15 mouse cellular contexts compared by ENCODE assay signal in the genomic region with DNA sequence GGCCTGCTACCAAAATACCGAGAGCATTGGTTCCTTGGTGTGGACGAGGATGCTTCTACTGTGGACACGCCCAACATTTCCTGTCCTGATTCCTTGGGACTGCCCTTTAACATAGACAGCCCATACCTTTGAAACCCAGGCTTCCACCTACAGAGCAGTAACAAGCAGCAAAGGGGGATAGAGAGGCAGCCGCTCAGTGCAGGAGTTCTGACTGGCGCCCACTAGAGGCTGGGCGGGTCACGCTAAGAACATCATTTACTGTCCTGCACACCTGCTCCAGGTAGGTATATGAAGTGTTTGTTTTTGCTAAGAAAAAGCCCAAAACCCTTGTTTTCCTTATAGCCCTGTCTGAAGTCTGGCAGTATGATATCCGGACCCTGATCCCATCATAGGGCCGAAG. TPM values are rescaled to one million over a fixed set of nuclear protein-coding genes. Genes with fewer than 3 reads are reported as not detected.
DNase-seq lines count a peak whose midpoint lies in the region; ATAC-seq and TF ChIP-seq lines count a peak whose summit lies in the region.
"Had no signal": no experiment of that assay in that cellular context is flagged by ENCODE, and none has a peak within 500 bp of the region (broad histone marks: within the 10 kb centered on the region; RNA-seq: fewer than 3 reads in every experiment).

No protein-coding gene starts in this region.

- H3K9me3 ChIP-seq in heart, embryonic 10.5 days, result no peaks in the 10 kb centered on the region
- H3K9me3 ChIP-seq in MEL (replicated peaks; ENCODE audit: insufficient read depth, low read length), result no peaks in the 10 kb centered on the region
- H3K9me3 ChIP-seq in stomach, postnatal 0 days (ENCODE audit: control insufficient read depth, low read length), result no peaks in the 10 kb centered on the region
- H3K9me3 ChIP-seq: limb, embryonic 13.5 days had no signal

- intact Hi-C loops in heart, adult 2 months (cut with DNase I), result no loop called here

- no peak overlapping the region for H3K9ac ChIP-seq in heart, adult 2 months (ENCODE audit: low read depth, low read length)
- no peak overlapping the region for H3K9ac ChIP-seq in MEL (ENCODE audit: control insufficient read depth, low read depth, low read length, poor library complexity, severe bottlenecking)
- no peak overlapping the region for H3K9ac ChIP-seq in stomach, postnatal 0 days (ENCODE audit: low read length)
- H3K9ac ChIP-seq: limb, embryonic 13.5 days had no signal

- DNase-seq in heart, adult 2 months, result no peak
- DNase-seq in heart, embryonic 10.5 days (ENCODE audit: low spot score), result no peak
- peak; percentile 19 for DNase-seq in lung, postnatal 36 days
- DNase-seq in lung, postnatal 14 days, result no peak
- DNase-seq in MEL (ENCODE audit: low read depth, low spot score), result peak; percentile 44
- DNase-seq in stomach, postnatal 0 days (ENCODE audit: low spot score), result peak; percentile 49
- no peak for DNase-seq in adrenal gland, adult (ENCODE audit: inconsistent age in 2 of 2, low spot score in 1 of 2)
- no peak for DNase-seq in kidney, postnatal 14 days
- DNase-seq: gastrocnemius, postnatal 36 days; heart, postnatal 10 days; kidney, adult 18-20 months; layer of hippocampus, adult 9-11 months; right cerebral cortex, postnatal 14 days had no signal

- H3K4me2 ChIP-seq in stomach, postnatal 0 days (replicated peaks; ENCODE audit: low read depth), result no peak overlapping the region
- H3K4me2 ChIP-seq: limb, embryonic 13.5 days had no signal

- no peaks in the 10 kb centered on the region; the same call in 1 of the 2 replicates for H3K27me3 ChIP-seq in heart, adult 2 months (ENCODE audit: control insufficient read depth, insufficient read depth, low read length)
- H3K27me3 ChIP-seq in heart, embryonic 10.5 days (ENCODE audit: insufficient read depth, poor library complexity, severe bottlenecking), result peaks cover 57% of the 10 kb centered on the region
- no peaks in the 10 kb centered on the region for H3K27me3 ChIP-seq in MEL (ENCODE audit: control insufficient read depth in 1 of 2, insufficient read depth in 2 of 2, low read length in 2 of 2)
- no peaks in the 10 kb centered on the region for H3K27me3 ChIP-seq in stomach, postnatal 0 days (ENCODE audit: control insufficient read depth, insufficient read depth, low read length)

- no peak for ATAC-seq in stomach, postnatal 0 days (ENCODE audit: low FRiP score, low TSS enrichment)

- no peaks in the 10 kb centered on the region for H3K4me1 ChIP-seq in heart, adult 2 months (ENCODE audit: control insufficient read depth, insufficient read depth, low read length)
- H3K4me1 ChIP-seq in heart, embryonic 10.5 days, result peaks cover 17% of the 10 kb centered on the region
- H3K4me1 ChIP-seq in MEL (ENCODE audit: control insufficient read depth in 1 of 2, insufficient read depth in 2 of 2, low read length in 2 of 2), result no peaks in the 10 kb centered on the region
- H3K4me1 ChIP-seq in stomach, postnatal 0 days (replicated peaks; ENCODE audit: control insufficient read depth, insufficient read depth), result no peaks in the 10 kb centered on the region

- TF ChIP-seq CTCF in heart, adult 2 months (IDR thresholded peaks at IDR 0.05), result peak; percentile 32
- TF ChIP-seq CTCF in MEL (IDR thresholded peaks at IDR 0.05 in 2 of 3, conservative IDR thresholded peaks at IDR 0.05 in 1 of 3; ENCODE audit: control insufficient read depth in 1 of 3, insufficient read depth in 1 of 3, low read depth in 2 of 3, low read length in 3 of 3, poor library complexity in 1 of 3, severe bottlenecking in 1 of 3), result peak; percentile 54 to 66 (median 59)
- peak; percentile 52 for TF ChIP-seq CTCF in stomach, postnatal 0 days (IDR thresholded peaks at IDR 0.05; ENCODE audit: low read depth)

- TF ChIP-seq POLR2A in heart, adult 2 months (IDR thresholded peaks at IDR 0.05; ENCODE audit: insufficient read depth, low read depth, low read length), result no peak
- TF ChIP-seq POLR2A in MEL (IDR thresholded peaks at IDR 0.05; ENCODE audit: control insufficient read depth in 1 of 2, insufficient read depth in 1 of 2, low read depth in 1 of 2, low read length in 2 of 2, poor library complexity in 1 of 2), result no peak

- no peak for TF ChIP-seq EP300 in heart, adult 2 months (IDR thresholded peaks at IDR 0.05; ENCODE audit: insufficient read depth, low read depth, low read length)
- TF ChIP-seq EP300 in MEL (IDR thresholded peaks at IDR 0.05; ENCODE audit: low read depth in 1 of 2, low read length in 2 of 2), result no peak
- TF ChIP-seq EP300 in stomach, postnatal 0 days (optimal IDR thresholded peaks at IDR 0.05), result no peak

- no peaks in the 10 kb centered on the region for H3K79me2 ChIP-seq in heart, adult 2 months (replicated peaks; ENCODE audit: control insufficient read depth, insufficient read depth, low read length)
- H3K79me2 ChIP-seq in MEL (ENCODE audit: control insufficient read depth, insufficient read depth, low read length, poor library complexity), result no peaks in the 10 kb centered on the region

- H3K36me3 ChIP-seq in heart, adult 2 months (ENCODE audit: control insufficient read depth, insufficient read depth, low read length), result no peaks in the 10 kb centered on the region
- H3K36me3 ChIP-seq in heart, embryonic 10.5 days, result no peaks in the 10 kb centered on the region
- H3K36me3 ChIP-seq in MEL (ENCODE audit: control insufficient read depth in 1 of 2, insufficient read depth in 2 of 2, low read length in 2 of 2), result no peaks in the 10 kb centered on the region
- no peaks in the 10 kb centered on the region for H3K36me3 ChIP-seq in stomach, postnatal 0 days (ENCODE audit: control insufficient read depth, insufficient read depth, low read length)
- H3K36me3 ChIP-seq: G1E; limb, embryonic 13.5 days had no signal

- WGBS in heart, adult 2 months, result 71% methylated on average over 9 of the region's 9 CpGs
- WGBS in heart, embryonic 10.5 days, result 68% methylated on average over 9 of the region's 9 CpGs
- 81% methylated on average over 9 of the region's 9 CpGs for WGBS in stomach, postnatal 0 days

- H3K4me3 ChIP-seq in heart, adult 2 months, result no peak overlapping the region
- H3K4me3 ChIP-seq in heart, embryonic 10.5 days, result no peak overlapping the region
- no peak overlapping the region for H3K4me3 ChIP-seq in MEL (ENCODE audit: control insufficient read depth in 1 of 2, insufficient read depth in 1 of 2, low read depth in 2 of 2, low read length in 2 of 2)
- H3K4me3 ChIP-seq in stomach, postnatal 0 days (ENCODE audit: low read depth, low read length), result no peak overlapping the region
- H3K4me3 ChIP-seq: limb, embryonic 13.5 days had no signal

- no peak overlapping the region for H3K27ac ChIP-seq in heart, adult 2 months
- H3K27ac ChIP-seq in heart, embryonic 10.5 days, result no peak overlapping the region
- no peak overlapping the region for H3K27ac ChIP-seq in MEL (ENCODE audit: control insufficient read depth, low read depth, low read length)
- H3K27ac ChIP-seq in stomach, postnatal 0 days (replicated peaks), result no peak overlapping the region
- H3K27ac ChIP-seq: limb, embryonic 13.5 days had no signal

- TF ChIP-seq RAD21 in MEL (IDR thresholded peaks at IDR 0.05; ENCODE audit: low read depth, low read length), result no peak

TF ChIP-seq in MEL, 35 proteins besides CTCF, POLR2A, EP300 and RAD21 (continues in another document):
- TF ChIP-seq ETS1 (IDR thresholded peaks at IDR 0.05; ENCODE audit: low read depth, low read length) (no peak), HCFC1 (IDR thresholded peaks at IDR 0.05; ENCODE audit: low read depth, low read length) (peak; percentile 60)

RNA-seq across cellular contexts. Expression of gene Pip4k2c, which starts 21.8 kb away (rescaled TPM):
- 10 to 100 TPM; 25.7 to 28.8 TPM for total RNA-seq in heart, adult 2 months (2021)
- polyA plus RNA-seq in heart, adult 2 months (2012; rRNA removed), result 29.0 and 42.3 TPM in 2 replicates
- polyA plus RNA-seq in heart, embryonic 10.5 days (2016; fragmentation: Nextera tagmentation; extraction: Ambion mirVana), result 27.9 and 29.3 TPM in 2 replicates
- 31.1 and 31.9 TPM in 2 replicates for total RNA-seq in MEL (2012; rRNA removed)
- 10 to 100 TPM in 1 of 2 experiments, not detected in 1; 58.2 TPM for polyA plus RNA-seq in MEL (2012; ENCODE audit: insufficient read depth in 1 of 2, insufficient read length in 2 of 2, low read depth in 1 of 2, low replicate concordance in 2 of 2, missing spikeins in 1 of 2)
- polyA plus RNA-seq in stomach, postnatal 0 days (2015; fragmentation: Nextera tagmentation; extraction: Ambion mirVana), result 23.2 and 26.0 TPM in 2 replicates

RNA-seq across cellular contexts. Expression of gene Kif5a, which starts 30.0 kb away (rescaled TPM):
- total RNA-seq in heart, adult 2 months (2021), result under 1 TPM; 0.34 to 0.45 TPM
- polyA plus RNA-seq in heart, adult 2 months (2012; rRNA removed), result 1.3 and 2.2 TPM in 2 replicates
- 0.41 and 1.4 TPM in 2 replicates for polyA plus RNA-seq in heart, embryonic 10.5 days (2016; fragmentation: Nextera tagmentation; extraction: Ambion mirVana)
- 0.42 and 0.52 TPM in 2 replicates for total RNA-seq in MEL (2012; rRNA removed)
- polyA plus RNA-seq in MEL (2012; ENCODE audit: insufficient read depth in 1 of 2, insufficient read length in 2 of 2, low read depth in 1 of 2, low replicate concordance in 2 of 2, missing spikeins in 1 of 2), result 1 to 10 TPM in 1 of 2 experiments, not detected in 1; 1.3 TPM
- 2.2 and 2.3 TPM in 2 replicates for polyA plus RNA-seq in stomach, postnatal 0 days (2015; fragmentation: Nextera tagmentation; extraction: Ambion mirVana)

RNA-seq across cellular contexts. Expression of gene Dctn2, which starts 33.0 kb away (rescaled TPM):
- total RNA-seq in heart, adult 2 months (2021), result 100 to 1,000 TPM; 123 to 135 TPM
- 139 and 167 TPM in 2 replicates for polyA plus RNA-seq in heart, adult 2 months (2012; rRNA removed)
- 155 and 167 TPM in 2 replicates for polyA plus RNA-seq in heart, embryonic 10.5 days (2016; fragmentation: Nextera tagmentation; extraction: Ambion mirVana)
- 223 and 240 TPM in 2 replicates for total RNA-seq in MEL (2012; rRNA removed)
- polyA plus RNA-seq in MEL (2012; ENCODE audit: insufficient read depth in 1 of 2, insufficient read length in 2 of 2, low read depth in 1 of 2, low replicate concordance in 2 of 2, missing spikeins in 1 of 2), result 100 to 1,000 TPM in 1 of 2 experiments, not detected in 1; 297 TPM
- 134 and 147 TPM in 2 replicates for polyA plus RNA-seq in stomach, postnatal 0 days (2015; fragmentation: Nextera tagmentation; extraction: Ambion mirVana)

RNA-seq across cellular contexts. Expression of gene Dtx3, which starts 37.6 kb away (rescaled TPM):
- total RNA-seq in heart, adult 2 months (2021), result 10 to 100 TPM; 23.7 to 24.2 TPM
- 92.6 and 102 TPM in 2 replicates for polyA plus RNA-seq in heart, adult 2 months (2012; rRNA removed)
- polyA plus RNA-seq in heart, embryonic 10.5 days (2016; fragmentation: Nextera tagmentation; extraction: Ambion mirVana), result 78.4 and 91.4 TPM in 2 replicates
- total RNA-seq in MEL (2012; rRNA removed), result 24.1 and 30.5 TPM in 2 replicates
- 100 to 1,000 TPM in 1 of 2 experiments, not detected in 1; 107 TPM for polyA plus RNA-seq in MEL (2012; ENCODE audit: insufficient read depth in 1 of 2, insufficient read length in 2 of 2, low read depth in 1 of 2, low replicate concordance in 2 of 2, missing spikeins in 1 of 2)
- 27.8 and 32.9 TPM in 2 replicates for polyA plus RNA-seq in stomach, postnatal 0 days (2015; fragmentation: Nextera tagmentation; extraction: Ambion mirVana)

RNA-seq across cellular contexts. Expression of gene Arhgef25, which starts 43.3 kb away (rescaled TPM):
- 10 to 100 TPM in 1 of 2 experiments, 1 to 10 TPM in 1; 9.8 to 10.1 TPM for total RNA-seq in heart, adult 2 months (2021)
- polyA plus RNA-seq in heart, adult 2 months (2012; rRNA removed), result 17.4 and 18.2 TPM in 2 replicates
- polyA plus RNA-seq in heart, embryonic 10.5 days (2016; fragmentation: Nextera tagmentation; extraction: Ambion mirVana), result 21.4 and 28.8 TPM in 2 replicates
- total RNA-seq in MEL (2012; rRNA removed), result 16.9 and 18.3 TPM in 2 replicates
- 10 to 100 TPM in 1 of 2 experiments, not detected in 1; 44.6 TPM for polyA plus RNA-seq in MEL (2012; ENCODE audit: insufficient read depth in 1 of 2, insufficient read length in 2 of 2, low read depth in 1 of 2, low replicate concordance in 2 of 2, missing spikeins in 1 of 2)
- 25.3 and 29.7 TPM in 2 replicates for polyA plus RNA-seq in stomach, postnatal 0 days (2015; fragmentation: Nextera tagmentation; extraction: Ambion mirVana)

Comparison
In these comparisons a context has a peak if more than half of its experiments do, and no peak if none do; other contexts are left out.
1. DNase-seq: peak in lung, postnatal 36 days (single experiment), MEL (single experiment) and stomach, postnatal 0 days (single experiment); none in heart, adult 2 months (0 of 2), heart, embryonic 10.5 days (single experiment), lung, postnatal 14 days (single experiment), adrenal gland, adult (0 of 2) and kidney, postnatal 14 days (single experiment).
2. Peak in every context shown above with its lines, with median percentiles within 50 percentile points of each other: CTCF ChIP-seq.